Comparison of ENCODE assay signal across 11 mouse cellular contexts in genomic region chr4:110290544-110291095, GRCm38 (mm10).
DNase-seq lines count a peak whose midpoint lies in the region; ATAC-seq lines count a peak whose summit lies in the region.
"Had no signal": no experiment of that assay in that cellular context is flagged by ENCODE, and none has a peak within 500 bp of the region (broad histone marks: within the 10 kb centered on the region; RNA-seq: fewer than 3 reads in every experiment).

No protein-coding gene starts in this region.

- no peak overlapping the region for H3K9ac ChIP-seq in embryonic facial prominence, embryonic 11.5 days (replicated peaks; ENCODE audit: low read length)
- H3K9ac ChIP-seq: limb, embryonic 15.5 days had no signal

- no peaks in the 10 kb centered on the region for H3K27me3 ChIP-seq in embryonic facial prominence, embryonic 11.5 days (ENCODE audit: control insufficient read depth, insufficient read depth, low read length)

- intact Hi-C loops in left cerebral cortex, postnatal 25 days (cut with DNase I): no loop called here

- no peak overlapping the region for H3K4me3 ChIP-seq in embryonic facial prominence, embryonic 11.5 days (ENCODE audit: low read depth, low read length)
- H3K4me3 ChIP-seq: limb, embryonic 15.5 days had no signal

- no peak overlapping the region for H3K27ac ChIP-seq in embryonic facial prominence, embryonic 11.5 days (replicated peaks; ENCODE audit: low read depth, low read length)
- H3K27ac ChIP-seq: limb, embryonic 15.5 days had no signal

- H3K4me1 ChIP-seq in embryonic facial prominence, embryonic 11.5 days (ENCODE audit: control insufficient read depth, insufficient read depth, low read length): no peaks in the 10 kb centered on the region

- no peak for ATAC-seq in embryonic facial prominence, embryonic 11.5 days (replicated peaks; ENCODE audit: insufficient number of reproducible peaks, low FRiP score, low TSS enrichment, low read depth)

- H3K4me2 ChIP-seq in embryonic facial prominence, embryonic 11.5 days (ENCODE audit: low read depth, low read length): no peak overlapping the region
- H3K4me2 ChIP-seq: limb, embryonic 15.5 days had no signal

- no peaks in the 10 kb centered on the region for H3K36me3 ChIP-seq in embryonic facial prominence, embryonic 11.5 days (replicated peaks; ENCODE audit: control insufficient read depth, insufficient read depth, low read depth, low read length)
- H3K36me3 ChIP-seq: G1E; limb, embryonic 15.5 days had no signal

- WGBS in embryonic facial prominence, embryonic 11.5 days: 75% methylated on average over 7 of the region's 7 CpGs

- no peaks in the 10 kb centered on the region for H3K9me3 ChIP-seq in embryonic facial prominence, embryonic 11.5 days (replicated peaks; ENCODE audit: control insufficient read depth, low read length)
- H3K9me3 ChIP-seq: limb, embryonic 15.5 days had no signal

- DNase-seq in right cerebral cortex, postnatal 10 days (ENCODE audit: low spot score in 2 of 2): peak; percentile 29 to 33
- DNase-seq in right cerebral cortex, postnatal 14 days: no peak
- DNase-seq in embryonic facial prominence, embryonic 11.5 days (ENCODE audit: low spot score): peak; percentile 52
- DNase-seq in left cerebral cortex, postnatal 25 days (ENCODE audit: low spot score in 2 of 2): peak; percentile 31 to 71
- no peak for DNase-seq in c-Kit-positive CD71-positive TER-119-positive erythroid progenitor cells, embryonic 14.5 days (ENCODE audit: low spot score)
- DNase-seq in spleen, adult 18-20 months: no peak
- DNase-seq in thymus, postnatal 4 days: no peak
- DNase-seq in frontal cortex, postnatal 10 days (ENCODE audit: low spot score in 2 of 2): no peak
- DNase-seq: kidney, adult 2 months had no signal

Comparison
In these comparisons a context has a peak if more than half of its experiments do, and no peak if none do; other contexts are left out.
1. DNase-seq: peak in right cerebral cortex, postnatal 10 days (2 of 2), embryonic facial prominence, embryonic 11.5 days (single experiment) and left cerebral cortex, postnatal 25 days (2 of 2); none in right cerebral cortex, postnatal 14 days (single experiment), c-Kit-positive CD71-positive TER-119-positive erythroid progenitor cells, embryonic 14.5 days (single experiment), spleen, adult 18-20 months (0 of 2), thymus, postnatal 4 days (single experiment) and frontal cortex, postnatal 10 days (0 of 2).